Mouse (Mus musculus) neural tube, embryonic 12.5 days (tissue): ENCODE results near the gene Drg1. TPM values are rescaled to one million over a fixed set of nuclear protein-coding genes. Genes with fewer than 3 reads are reported as not detected.
"Not testable (repeated sequence)": the region's sequence is repeated elsewhere in the genome, so short reads cannot be mapped to it uniquely, and the experiment has no call there.

Source experiments
- ATAC-seq: fragments of 200-750 bp; cut with Nextera tagmentation; 2 replicates; pipeline ENCODE4 v1.8.0; 2017; ENCODE audit warnings: low read depth, mild to moderate bottlenecking, moderate TSS enrichment, moderate library complexity; ENCODE audit not compliant: low FRiP score
- H3K27ac ChIP-seq: fragments of 300-500 bp; sonication (generic); 2 replicates; pipeline ENCODE4 v1.5.1; 2016
- H3K27me3 ChIP-seq: fragments of 300-500 bp; sonication (generic); replicated peaks from 2 replicates; pipeline ENCODE4 v1.6.1; 2016; ENCODE audit warnings: mild to moderate bottlenecking
- H3K36me3 ChIP-seq: fragments of 300-500 bp; sonication (generic); 2 replicates; pipeline ENCODE4 v1.6.1; 2016; ENCODE audit warnings: mild to moderate bottlenecking
- H3K4me1 ChIP-seq: fragments of 300-500 bp; sonication (generic); 2 replicates; pipeline ENCODE4 v1.6.1; 2016
- H3K4me2 ChIP-seq: fragments of 300-500 bp; sonication (generic); replicated peaks from 2 replicates; pipeline ENCODE4 v1.6.1; 2016; ENCODE audit warnings: mild to moderate bottlenecking
- H3K4me3 ChIP-seq: fragments of 300-500 bp; sonication (generic); 2 replicates; pipeline ENCODE4 v1.5.1; 2016
- H3K9ac ChIP-seq: fragments of 300-500 bp; sonication (generic); 2 replicates; pipeline ENCODE4 v1.6.1; 2016; ENCODE audit warnings: mild to moderate bottlenecking
- H3K9me3 ChIP-seq: fragments of 300-500 bp; sonication (generic); 2 replicates; pipeline ENCODE4 v1.6.1; 2016; ENCODE audit warnings: mild to moderate bottlenecking
- WGBS: fragments of 180-500 bp; shearing (Covaris S2); methylation state at CpG from one replicate; pipeline ENCODE4 v1.1.7; 2016; 5-methylcytosine and 5-hydroxymethylcytosine counted together
- polyA plus RNA-seq: library from polyadenylated mRNA; unstranded; fragments of >200 nt; fragmentation: Nextera tagmentation; extraction: Ambion mirVana; gene quantifications from 2 replicates; pipeline ENCODE4 v1.2.1, GENCODE M21; 2016

Gene Drg1
- polyA plus RNA-seq, 1 experiment from 2014 or later = 261 TPM

DNA sequence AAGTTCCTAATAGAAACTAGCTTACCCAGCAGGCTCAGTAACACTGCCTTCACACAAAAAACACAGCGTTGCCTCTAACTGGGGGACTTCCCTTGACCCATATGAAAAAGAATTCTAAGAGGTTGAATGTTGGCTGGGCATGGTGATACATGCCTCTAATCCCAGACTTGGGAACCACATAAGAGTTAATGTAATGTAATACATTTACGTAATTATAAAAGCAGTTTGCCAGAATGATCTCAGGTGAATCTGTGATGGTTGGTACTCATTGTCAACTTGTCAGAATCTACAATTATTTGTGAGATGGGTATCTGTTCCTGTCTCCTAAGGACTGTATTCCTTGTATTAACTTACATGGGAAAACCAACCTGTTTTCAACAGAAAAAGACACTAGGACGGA is 109.2 kb downstream of the Drg1 start:
- H3K9me3 ChIP-seq = peaks cover 12% of the 10 kb centered on the region
- H3K27ac ChIP-seq, H3K4me2 ChIP-seq, ATAC-seq, H3K4me3 ChIP-seq, H3K4me1 ChIP-seq, H3K27me3 ChIP-seq, H3K36me3 ChIP-seq, H3K9ac ChIP-seq: not testable (repeated sequence)
- WGBS = 94% methylated on average over 2 of the region's 3 CpGs

- not testable (repeated sequence) for H3K4me2 ChIP-seq, H3K27ac ChIP-seq, H3K4me1 ChIP-seq, H3K9ac ChIP-seq, H3K36me3 ChIP-seq, H3K4me3 ChIP-seq, H3K27me3 ChIP-seq
- 85% methylated on average over 1 of the region's 1 CpGs for WGBS
- ATAC-seq = peak; percentile 26
- H3K9me3 ChIP-seq = peaks cover 16% of the 10 kb centered on the region
Observed at GRCm38 (mm10) chr11:3153666-3154397, 112.4 kb downstream of the Drg1 start.

GRCm38 (mm10) chr11:3151358-3151757 is 114.9 kb downstream of the Drg1 start:
- H3K27me3 ChIP-seq, H3K4me3 ChIP-seq, H3K36me3 ChIP-seq, H3K4me1 ChIP-seq, H3K9ac ChIP-seq, H3K27ac ChIP-seq, H3K4me2 ChIP-seq, ATAC-seq: not testable (repeated sequence)
- 92% methylated on average over 4 of the region's 4 CpGs for WGBS
- peaks cover 13% of the 10 kb centered on the region for H3K9me3 ChIP-seq

- not testable (repeated sequence) for H3K4me2 ChIP-seq, H3K27ac ChIP-seq, H3K9ac ChIP-seq, H3K27me3 ChIP-seq, H3K4me3 ChIP-seq, H3K36me3 ChIP-seq, ATAC-seq, H3K4me1 ChIP-seq
- H3K9me3 ChIP-seq = peaks cover 13% of the 10 kb centered on the region
- 97% methylated on average over 12 of the region's 12 CpGs for WGBS
Observed at GRCm38 (mm10) chr11:3150677-3151003, 115.6 kb downstream of the Drg1 start.

DNA sequence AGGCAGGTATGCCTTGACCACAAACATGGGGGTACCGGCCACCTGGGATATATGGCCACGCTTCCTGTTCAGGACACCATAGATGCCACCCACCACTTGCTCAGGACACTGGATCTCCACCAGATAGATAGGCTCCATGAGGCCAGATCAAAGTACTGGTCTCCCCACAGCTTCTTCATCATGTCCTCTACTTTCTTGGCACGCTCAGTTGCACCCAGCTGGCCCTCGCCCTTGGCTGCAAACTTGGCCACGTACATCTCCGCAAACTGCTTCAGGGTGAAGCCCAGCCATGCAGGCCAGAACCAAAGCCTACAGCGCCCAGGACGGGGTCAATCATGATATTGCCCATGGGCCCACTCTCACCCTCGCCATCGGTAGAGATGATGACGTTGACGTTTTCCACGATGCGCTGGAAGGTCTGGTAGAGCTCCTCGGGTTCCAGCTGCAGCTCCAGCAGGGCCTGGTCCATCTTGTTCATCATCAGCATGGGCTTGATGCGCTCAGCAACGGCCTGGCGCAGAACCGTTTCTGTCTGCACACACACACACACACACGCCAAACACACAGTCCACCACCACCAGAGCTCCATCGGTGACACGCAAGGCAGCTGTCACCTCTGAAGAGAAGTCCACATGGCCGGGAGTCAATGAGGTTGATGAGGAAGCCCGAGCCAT is 116.1 kb downstream of the Drg1 start:
- H3K9ac ChIP-seq, H3K4me1 ChIP-seq, H3K27ac ChIP-seq, H3K27me3 ChIP-seq, H3K4me2 ChIP-seq, H3K36me3 ChIP-seq, ATAC-seq, H3K4me3 ChIP-seq: not testable (repeated sequence)
- peaks cover 13% of the 10 kb centered on the region for H3K9me3 ChIP-seq
- 96% methylated on average over 24 of the region's 24 CpGs for WGBS

- peaks cover 13% of the 10 kb centered on the region for H3K9me3 ChIP-seq
- not testable (repeated sequence) for H3K27me3 ChIP-seq, H3K27ac ChIP-seq, H3K9ac ChIP-seq, H3K4me1 ChIP-seq, H3K36me3 ChIP-seq, H3K4me2 ChIP-seq, H3K4me3 ChIP-seq, ATAC-seq
- WGBS = 95% methylated on average over 4 of the region's 4 CpGs
Observed at GRCm38 (mm10) chr11:3149471-3149870, 116.7 kb downstream of the Drg1 start.

GRCm38 (mm10) chr11:3146806-3147205 is 119.4 kb downstream of the Drg1 start:
- not testable (repeated sequence) for H3K27ac ChIP-seq, H3K4me2 ChIP-seq, ATAC-seq, H3K4me3 ChIP-seq, H3K4me1 ChIP-seq, H3K9ac ChIP-seq, H3K36me3 ChIP-seq, H3K27me3 ChIP-seq
- peaks cover 10% of the 10 kb centered on the region for H3K9me3 ChIP-seq
- WGBS = 91% methylated on average over 2 of the region's 2 CpGs

DNA sequence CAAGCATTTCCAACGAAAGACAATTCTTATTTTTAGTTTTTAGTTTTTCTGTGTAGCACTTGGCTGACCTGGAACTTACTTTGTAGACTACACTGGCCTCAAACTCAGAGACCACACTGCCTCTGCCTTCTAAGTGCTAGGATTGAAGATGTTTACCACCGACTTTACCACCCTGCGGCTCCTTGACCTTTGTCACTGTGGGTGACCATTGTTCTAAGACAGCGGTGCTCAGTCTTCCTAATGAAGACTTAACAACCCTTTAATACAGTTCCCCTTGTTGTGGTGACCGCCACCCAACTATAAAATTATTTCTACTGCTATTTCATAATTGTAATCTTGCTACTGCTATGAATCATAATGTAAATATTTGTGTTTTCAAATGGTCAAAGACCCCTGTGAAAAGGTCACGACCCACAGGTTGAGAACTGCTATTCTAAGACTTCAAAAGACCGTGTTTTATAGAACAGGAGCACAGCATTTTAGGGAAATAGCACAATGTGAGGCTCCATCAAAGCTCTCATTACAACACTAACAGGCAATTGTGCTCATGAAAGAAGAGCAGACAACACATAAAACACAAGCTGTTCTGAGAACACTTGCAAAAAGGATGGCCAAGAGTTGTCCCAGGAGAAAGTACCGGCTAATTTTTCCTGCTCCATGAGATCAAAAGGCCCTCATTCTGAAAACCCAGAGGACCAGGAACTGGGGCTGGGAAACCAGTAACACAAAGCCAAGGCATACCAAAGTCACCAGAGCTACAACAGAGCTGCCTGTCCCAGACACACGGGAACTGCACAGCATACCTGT is 120.7 kb downstream of the Drg1 start:
- ATAC-seq, H3K4me1 ChIP-seq, H3K36me3 ChIP-seq, H3K27ac ChIP-seq, H3K27me3 ChIP-seq, H3K4me2 ChIP-seq, H3K9ac ChIP-seq, H3K4me3 ChIP-seq: not testable (repeated sequence)
- H3K9me3 ChIP-seq = peaks cover 10% of the 10 kb centered on the region
- 67% methylated on average over 9 of the region's 9 CpGs for WGBS

DNA sequence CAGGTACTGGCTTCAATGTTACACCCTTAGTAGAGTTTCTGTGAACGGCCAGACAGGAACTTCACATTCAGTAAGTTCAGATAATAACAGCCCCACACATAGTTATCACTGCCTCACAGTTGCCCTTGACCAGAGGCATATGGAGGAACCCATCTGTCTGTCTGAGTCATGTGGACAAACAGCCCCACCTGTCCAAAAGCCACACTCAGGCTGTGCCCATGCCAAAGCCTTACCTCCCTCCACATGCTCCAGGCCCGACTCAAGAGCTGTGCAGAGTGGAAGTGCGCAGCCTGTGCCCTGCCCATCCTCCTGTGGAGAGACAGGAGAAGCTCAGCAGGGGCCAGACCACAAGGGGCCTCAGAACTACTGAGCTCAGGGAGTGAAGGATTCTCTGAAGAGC is 122.2 kb downstream of the Drg1 start:
- not testable (repeated sequence) for H3K27me3 ChIP-seq, H3K9me3 ChIP-seq, H3K4me2 ChIP-seq, H3K4me1 ChIP-seq, H3K27ac ChIP-seq, H3K9ac ChIP-seq, ATAC-seq, H3K4me3 ChIP-seq, H3K36me3 ChIP-seq
- 86% methylated on average over 3 of the region's 3 CpGs for WGBS

GRCm38 (mm10) chr11:3142413-3142812 is 123.8 kb downstream of the Drg1 start:
- not testable (repeated sequence) for H3K27ac ChIP-seq, H3K9ac ChIP-seq, H3K4me2 ChIP-seq, H3K4me3 ChIP-seq, H3K4me1 ChIP-seq, H3K27me3 ChIP-seq, H3K36me3 ChIP-seq
- H3K9me3 ChIP-seq = peaks cover 16% of the 10 kb centered on the region
- peak; percentile 61 for ATAC-seq
- WGBS = 87% methylated on average over 4 of the region's 5 CpGs

GRCm38 (mm10) chr11:3140967-3141535 is 125.2 kb downstream of the Drg1 start:
- ATAC-seq = peak; percentile 0; the same call in 1 of the 2 replicates

GRCm38 (mm10) chr11:3138323-3138722 is 127.9 kb downstream of the Drg1 start:
- H3K36me3 ChIP-seq, H3K27me3 ChIP-seq, H3K4me1 ChIP-seq, H3K4me2 ChIP-seq, H3K4me3 ChIP-seq, ATAC-seq, H3K9ac ChIP-seq, H3K27ac ChIP-seq: not testable (repeated sequence)
- peaks cover 22% of the 10 kb centered on the region for H3K9me3 ChIP-seq
- 82% methylated on average over 2 of the region's 2 CpGs for WGBS

More at GRCm38 (mm10) chr11:3140967-3141535, 125.2 kb downstream of the Drg1 start:
- not testable (repeated sequence) for H3K4me1 ChIP-seq, H3K27ac ChIP-seq, H3K36me3 ChIP-seq, H3K9ac ChIP-seq, H3K4me3 ChIP-seq, H3K27me3 ChIP-seq, H3K4me2 ChIP-seq
- H3K9me3 ChIP-seq = peaks cover 20% of the 10 kb centered on the region
